Comparison of ENCODE assay signal across 13 mouse cellular contexts in genomic region chr10:117441121-117441978, GRCm38 (mm10).
A peak's percentile ranks its signal among the peaks of the same experiment; 100 is the strongest.
DNase-seq lines count a peak whose midpoint lies in the region; ATAC-seq lines count a peak whose summit lies in the region.
"Had no signal": no experiment of that assay in that cellular context is flagged by ENCODE, and none has a peak within 500 bp of the region (broad histone marks: within the 10 kb centered on the region; RNA-seq: fewer than 3 reads in every experiment).

No protein-coding gene starts in this region.

- H3K27ac ChIP-seq in heart, embryonic 11.5 days (ENCODE audit: low read depth, low read length) = no peak overlapping the region
- no peak overlapping the region for H3K27ac ChIP-seq in embryonic facial prominence, embryonic 12.5 days
- no peak overlapping the region for H3K27ac ChIP-seq in hindbrain, embryonic 12.5 days
- no peak overlapping the region for H3K27ac ChIP-seq in midbrain, embryonic 13.5 days
- H3K27ac ChIP-seq: liver, embryonic 15.5 days had no signal

- peaks cover 1% of the 10 kb centered on the region for H3K27me3 ChIP-seq in heart, embryonic 11.5 days (ENCODE audit: control insufficient read depth, insufficient read depth, low read length)
- H3K27me3 ChIP-seq in embryonic facial prominence, embryonic 12.5 days = no peaks in the 10 kb centered on the region
- H3K27me3 ChIP-seq in hindbrain, embryonic 12.5 days = peaks cover 2% of the 10 kb centered on the region; the same call in 1 of the 2 replicates
- peaks cover 32% of the 10 kb centered on the region for H3K27me3 ChIP-seq in midbrain, embryonic 13.5 days

- H3K4me3 ChIP-seq in heart, embryonic 11.5 days (ENCODE audit: low read depth, low read length) = no peak overlapping the region
- peak overlapping the region; percentile 17; the same call in 1 of the 2 replicates for H3K4me3 ChIP-seq in embryonic facial prominence, embryonic 12.5 days
- H3K4me3 ChIP-seq in hindbrain, embryonic 12.5 days = peak overlapping the region; percentile 12; the same call in 1 of the 2 replicates
- peak overlapping the region; percentile 25 for H3K4me3 ChIP-seq in midbrain, embryonic 13.5 days (replicated peaks)
- H3K4me3 ChIP-seq: erythroblast, embryonic 14.5 days; liver, embryonic 15.5 days had no signal

- no peaks in the 10 kb centered on the region for H3K4me1 ChIP-seq in heart, embryonic 11.5 days (ENCODE audit: control insufficient read depth, insufficient read depth, low read length)
- H3K4me1 ChIP-seq in embryonic facial prominence, embryonic 12.5 days = 0 out of 2 replicates have a peak, but pooled peaks cover 10% of the 10 kb centered on the region
- peaks cover 7% of the 10 kb centered on the region for H3K4me1 ChIP-seq in hindbrain, embryonic 12.5 days
- peaks cover 13% of the 10 kb centered on the region; the same call in 1 of the 2 replicates for H3K4me1 ChIP-seq in midbrain, embryonic 13.5 days (replicated peaks)
- H3K4me1 ChIP-seq: liver, embryonic 15.5 days had no signal

- 37% methylated on average over 24 of the region's 24 CpGs for WGBS in heart, embryonic 11.5 days (ENCODE audit: insufficient replicate concordance)
- WGBS in embryonic facial prominence, embryonic 12.5 days = 15% methylated on average over 24 of the region's 24 CpGs
- WGBS in hindbrain, embryonic 12.5 days = 16% methylated on average over 24 of the region's 24 CpGs
- WGBS in midbrain, embryonic 13.5 days = 3% methylated on average over 24 of the region's 24 CpGs

- H3K36me3 ChIP-seq in heart, embryonic 11.5 days (ENCODE audit: control insufficient read depth, insufficient read depth, low read length) = no peaks in the 10 kb centered on the region
- H3K36me3 ChIP-seq in embryonic facial prominence, embryonic 12.5 days = no peaks in the 10 kb centered on the region
- H3K36me3 ChIP-seq in hindbrain, embryonic 12.5 days = no peaks in the 10 kb centered on the region
- no peaks in the 10 kb centered on the region for H3K36me3 ChIP-seq in midbrain, embryonic 13.5 days
- H3K36me3 ChIP-seq: liver, embryonic 15.5 days had no signal

- H3K4me2 ChIP-seq in heart, embryonic 11.5 days = peak overlapping the region; percentile 3; the same call in 1 of the 2 replicates
- H3K4me2 ChIP-seq in embryonic facial prominence, embryonic 12.5 days (replicated peaks) = peak overlapping the region; percentile 43
- peak overlapping the region; percentile 49 for H3K4me2 ChIP-seq in hindbrain, embryonic 12.5 days (replicated peaks)
- H3K4me2 ChIP-seq in midbrain, embryonic 13.5 days (replicated peaks) = peak overlapping the region; percentile 48
- H3K4me2 ChIP-seq: liver, embryonic 15.5 days had no signal

- ATAC-seq in heart, embryonic 11.5 days (replicated peaks; ENCODE audit: insufficient number of reproducible peaks, low FRiP score, low TSS enrichment) = no peak
- ATAC-seq in embryonic facial prominence, embryonic 12.5 days (ENCODE audit: insufficient number of reproducible peaks, insufficient read depth, low FRiP score, low TSS enrichment) = no peak
- ATAC-seq in hindbrain, embryonic 12.5 days (ENCODE audit: low FRiP score) = no peak
- ATAC-seq in midbrain, embryonic 13.5 days = peak; percentile 81

- H3K9ac ChIP-seq in heart, embryonic 11.5 days (ENCODE audit: low read depth, low read length) = no peak overlapping the region
- H3K9ac ChIP-seq in embryonic facial prominence, embryonic 12.5 days = peak overlapping the region; percentile 27; the same call in 1 of the 2 replicates
- no peak overlapping the region; the same call in 1 of the 2 replicates for H3K9ac ChIP-seq in hindbrain, embryonic 12.5 days
- no peak overlapping the region for H3K9ac ChIP-seq in midbrain, embryonic 13.5 days (replicated peaks)
- H3K9ac ChIP-seq: liver, embryonic 15.5 days had no signal

- DNase-seq in heart, adult 9 months (ENCODE audit: low spot score in 2 of 2) = no peak
- no peak for DNase-seq in adrenal gland, adult 18-20 months (ENCODE audit: low spot score in 2 of 2)
- DNase-seq in adrenal gland, adult (ENCODE audit: inconsistent age in 2 of 2, low spot score in 1 of 2) = no peak
- DNase-seq in gastrocnemius, adult 18-20 months (ENCODE audit: low spot score) = no peak
- DNase-seq: adrenal gland, adult 8-10 months; cerebellum, adult 11-12 months; kidney, adult 8-10 months had no signal

- peaks cover 6% of the 10 kb centered on the region; the same call in 1 of the 2 replicates for H3K9me3 ChIP-seq in heart, embryonic 11.5 days (replicated peaks; ENCODE audit: control insufficient read depth, low read length)
- H3K9me3 ChIP-seq in embryonic facial prominence, embryonic 12.5 days = peaks cover 11% of the 10 kb centered on the region
- no peaks in the 10 kb centered on the region; the same call in 1 of the 2 replicates for H3K9me3 ChIP-seq in hindbrain, embryonic 12.5 days (replicated peaks)
- peaks cover 5% of the 10 kb centered on the region for H3K9me3 ChIP-seq in midbrain, embryonic 13.5 days
- H3K9me3 ChIP-seq: liver, embryonic 15.5 days had no signal
